ENCODE assay signal across 8 mouse cellular contexts in genomic region chr11:8534893-8535292, GRCm38 (mm10).
DNase-seq lines count a peak whose midpoint lies in the region; ATAC-seq and TF ChIP-seq lines count a peak whose summit lies in the region.

No protein-coding gene starts in this region.

- DNase-seq in heart, postnatal 0 days (ENCODE audit: low spot score), result peak; percentile 64
- DNase-seq in cerebellum, adult 2 months, result peak; percentile 51 to 63
- DNase-seq in kidney, adult 18-20 months, result peak; percentile 78
- DNase-seq in limb, embryonic 10.5 days (ENCODE audit: low spot score), result peak; percentile 80
- peak; percentile 81 for DNase-seq in splenic B cell, adult 2 months (ENCODE audit: low read depth, low spot score)

- no peak for ATAC-seq in heart, postnatal 0 days (ENCODE audit: insufficient read depth, low read depth)
- ATAC-seq in heart, embryonic 12.5 days (ENCODE audit: insufficient number of reproducible peaks, low FRiP score), result no peak
- ATAC-seq in frontal cortex, adult (ENCODE audit: low TSS enrichment), result peak; percentile 92
- ATAC-seq in monocyte, adult 5-6 weeks (replicated peaks; ENCODE audit: insufficient number of reproducible peaks, low FRiP score, low TSS enrichment, poor library complexity, severe bottlenecking), result peak; percentile 90

- WGBS in heart, postnatal 0 days, result 16% methylated on average over 4 of the region's 4 CpGs
- WGBS in heart, embryonic 12.5 days, result 21% methylated on average over 4 of the region's 4 CpGs
- 21% methylated on average over 4 of the region's 4 CpGs for WGBS in cerebellum, adult 2 months
- WGBS in limb, embryonic 10.5 days, result 26% methylated on average over 4 of the region's 4 CpGs

- no peak overlapping the region for H3K9ac ChIP-seq in heart, postnatal 0 days (replicated peaks; ENCODE audit: low read depth, low read length)
- no peak overlapping the region for H3K9ac ChIP-seq in heart, embryonic 12.5 days

- H3K36me3 ChIP-seq in heart, postnatal 0 days (replicated peaks; ENCODE audit: control insufficient read depth, insufficient read depth, low read length), result 0 out of 2 replicates have a peak, but pooled peaks cover 22% of the 10 kb centered on the region
- H3K36me3 ChIP-seq in heart, embryonic 12.5 days, result peaks cover 24% of the 10 kb centered on the region
- peaks cover 97% of the 10 kb centered on the region for H3K36me3 ChIP-seq in limb, embryonic 10.5 days
- no peaks in the 10 kb centered on the region for H3K36me3 ChIP-seq in splenic B cell, adult 2 months (ENCODE audit: control insufficient read depth, insufficient read depth, low read length, poor library complexity, severe bottlenecking)

- no peak overlapping the region for H3K4me2 ChIP-seq in heart, postnatal 0 days (ENCODE audit: low read depth, low read length)
- no peak overlapping the region for H3K4me2 ChIP-seq in heart, embryonic 12.5 days

- TF ChIP-seq EP300 in heart, postnatal 0 days (IDR thresholded peaks at IDR 0.05; ENCODE audit: low read depth), result no peak

- no peak overlapping the region for H3K4me3 ChIP-seq in heart, postnatal 0 days (ENCODE audit: low read depth, low read length)
- H3K4me3 ChIP-seq in heart, embryonic 12.5 days, result no peak overlapping the region
- H3K4me3 ChIP-seq in cerebellum, adult 2 months (replicated peaks; ENCODE audit: insufficient read depth, low read depth, low read length), result no peak overlapping the region
- no peak overlapping the region for H3K4me3 ChIP-seq in limb, embryonic 10.5 days

- TF ChIP-seq CTCF in heart, postnatal 0 days (IDR thresholded peaks at IDR 0.05; ENCODE audit: low read depth), result peak; percentile 86
- TF ChIP-seq CTCF in cerebellum, adult 2 months (IDR thresholded peaks at IDR 0.05; ENCODE audit: borderline replicate concordance, insufficient read depth, low read depth, low read length), result peak; percentile 93

- no peaks in the 10 kb centered on the region for H3K27me3 ChIP-seq in heart, postnatal 0 days (ENCODE audit: control insufficient read depth, insufficient read depth, low read length)
- H3K27me3 ChIP-seq in heart, embryonic 12.5 days (replicated peaks), result no peaks in the 10 kb centered on the region
- H3K27me3 ChIP-seq in cerebellum, adult 2 months (ENCODE audit: control insufficient read depth, insufficient read depth, low read length), result no peaks in the 10 kb centered on the region
- no peaks in the 10 kb centered on the region for H3K27me3 ChIP-seq in limb, embryonic 10.5 days (ENCODE audit: low read depth, poor library complexity, severe bottlenecking)
- no peaks in the 10 kb centered on the region for H3K27me3 ChIP-seq in splenic B cell, adult 2 months (ENCODE audit: control insufficient read depth, insufficient read depth, low read length, poor library complexity, severe bottlenecking)

- H3K4me1 ChIP-seq in heart, postnatal 0 days (ENCODE audit: control insufficient read depth, insufficient read depth), result no peaks in the 10 kb centered on the region
- H3K4me1 ChIP-seq in heart, embryonic 12.5 days (replicated peaks), result peaks cover 9% of the 10 kb centered on the region
- no peaks in the 10 kb centered on the region for H3K4me1 ChIP-seq in cerebellum, adult 2 months (ENCODE audit: control insufficient read depth, insufficient read depth, low read length)
- H3K4me1 ChIP-seq in limb, embryonic 10.5 days, result no peaks in the 10 kb centered on the region

- H3K27ac ChIP-seq in heart, postnatal 0 days (ENCODE audit: low read depth), result no peak overlapping the region
- H3K27ac ChIP-seq in heart, embryonic 12.5 days (ENCODE audit: poor library complexity, severe bottlenecking), result no peak overlapping the region
- no peak overlapping the region for H3K27ac ChIP-seq in cerebellum, adult 2 months (ENCODE audit: insufficient read depth, low read length)
- no peak overlapping the region for H3K27ac ChIP-seq in limb, embryonic 10.5 days

- no peak for TF ChIP-seq POLR2A in cerebellum, adult 2 months (IDR thresholded peaks at IDR 0.05; ENCODE audit: borderline replicate concordance, insufficient read depth, low read length)

- no peaks in the 10 kb centered on the region for H3K9me3 ChIP-seq in heart, postnatal 0 days (replicated peaks; ENCODE audit: control insufficient read depth, low read length)
- no peaks in the 10 kb centered on the region for H3K9me3 ChIP-seq in heart, embryonic 12.5 days (replicated peaks)
- no peaks in the 10 kb centered on the region for H3K9me3 ChIP-seq in limb, embryonic 10.5 days (replicated peaks)

Comparison
In these comparisons a context has a peak if more than half of its experiments do, and no peak if none do; other contexts are left out.
1. ATAC-seq: peak in frontal cortex, adult (single experiment) and monocyte, adult 5-6 weeks (single experiment); none in heart, postnatal 0 days (single experiment) and heart, embryonic 12.5 days (single experiment).
2. Peak in every context shown above with its lines, with median percentiles within 50 percentile points of each other: DNase-seq.